Mouse (Mus musculus) layer of hippocampus, adult 9-11 months (tissue): ENCODE data around the gene Ssh2.

ENCODE experiments used
- DNase-seq: peaks from one replicate; pipeline ENCODE4 v3.0.0; 2022

Ssh2 gene

DNA sequence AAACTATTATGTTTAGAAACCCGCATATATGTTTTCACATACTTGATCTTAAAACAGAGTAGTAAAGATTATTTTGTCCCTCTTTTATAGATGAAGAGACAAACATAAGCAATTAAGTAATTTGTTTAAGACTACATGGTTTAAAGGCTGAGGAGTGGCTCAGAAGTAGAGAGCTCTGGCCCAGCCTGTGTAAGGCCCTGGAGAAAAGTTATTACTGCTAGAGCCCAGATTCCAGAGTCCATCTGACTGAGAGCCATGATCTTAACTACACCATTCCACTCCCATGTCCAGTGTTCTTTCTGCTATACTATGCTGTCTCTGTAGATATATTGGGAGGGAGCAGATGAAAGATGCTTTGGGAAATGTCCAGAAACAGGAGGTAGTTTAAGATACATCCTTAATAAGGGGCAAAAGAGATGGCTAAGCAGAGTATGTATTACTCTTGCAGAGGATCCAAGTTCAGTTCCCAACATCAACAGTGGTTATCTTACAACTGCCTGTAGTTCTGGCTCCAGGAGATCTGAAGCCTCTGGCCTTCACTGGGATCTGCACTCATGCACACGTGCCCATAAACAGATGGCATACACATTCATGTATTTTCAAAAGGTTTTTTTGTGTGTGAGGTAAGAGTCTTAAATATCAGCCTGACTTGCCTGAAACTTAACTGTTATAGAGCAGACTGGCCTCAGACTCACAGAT is 198.2 kb downstream of the Ssh2 start:
- no peak for DNase-seq

DNA sequence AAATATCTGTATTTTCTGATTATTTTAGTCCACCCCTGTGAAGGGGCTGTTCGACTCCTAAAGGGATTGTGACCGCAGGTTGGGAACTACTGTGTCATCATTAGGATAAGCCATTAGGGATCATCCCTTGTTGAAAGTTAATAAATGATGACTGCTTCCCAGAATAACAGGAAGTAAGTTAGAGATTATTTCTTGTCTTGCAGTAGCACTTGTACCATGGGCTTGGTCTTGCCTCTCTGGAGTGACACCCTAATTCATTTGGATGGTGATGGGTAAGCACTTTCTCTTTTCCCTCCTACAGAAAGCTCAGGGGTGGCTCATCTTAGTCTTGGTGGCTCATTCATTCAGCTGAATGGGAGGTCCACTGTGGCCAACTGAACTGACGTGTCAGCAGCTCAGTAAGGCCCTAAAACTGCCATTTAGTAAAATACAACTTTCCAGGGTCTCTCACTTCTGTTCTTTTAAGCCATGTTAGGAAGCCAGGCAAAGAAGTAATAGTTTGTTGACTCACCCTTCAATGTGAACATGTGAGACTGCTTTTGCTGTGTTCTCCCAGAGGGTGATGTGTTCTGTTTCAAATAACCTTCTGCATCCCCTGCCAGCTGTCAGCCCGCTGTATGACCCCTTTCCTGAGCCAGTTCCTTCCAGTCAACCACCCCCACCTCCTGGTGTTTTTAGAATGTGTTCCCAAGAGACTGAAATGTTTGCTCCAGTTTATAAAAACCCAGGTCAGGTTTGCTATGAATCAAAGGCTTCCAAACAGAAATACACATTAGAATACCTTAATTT is 200.3 kb downstream of the Ssh2 start:
- DNase-seq: no peak

DNA sequence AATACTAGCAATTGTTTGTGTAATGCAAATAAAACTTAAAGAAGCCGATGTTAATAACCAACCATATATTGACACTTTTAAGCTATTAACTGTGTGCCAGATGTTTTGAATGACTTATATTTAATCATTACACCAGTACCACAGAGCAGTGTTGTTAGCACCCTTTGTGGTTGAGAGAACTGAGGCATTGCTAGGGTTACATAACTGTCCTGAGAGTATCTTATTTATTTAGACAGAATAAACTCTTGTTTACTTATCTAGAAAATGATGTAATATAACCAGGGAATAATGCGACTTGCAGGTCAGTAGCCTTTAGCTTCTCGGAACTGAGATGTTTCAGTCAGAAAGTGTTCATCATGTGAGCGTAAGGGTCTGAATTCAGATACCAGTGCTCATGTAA is 201.9 kb downstream of the Ssh2 start:
- no peak for DNase-seq

DNA sequence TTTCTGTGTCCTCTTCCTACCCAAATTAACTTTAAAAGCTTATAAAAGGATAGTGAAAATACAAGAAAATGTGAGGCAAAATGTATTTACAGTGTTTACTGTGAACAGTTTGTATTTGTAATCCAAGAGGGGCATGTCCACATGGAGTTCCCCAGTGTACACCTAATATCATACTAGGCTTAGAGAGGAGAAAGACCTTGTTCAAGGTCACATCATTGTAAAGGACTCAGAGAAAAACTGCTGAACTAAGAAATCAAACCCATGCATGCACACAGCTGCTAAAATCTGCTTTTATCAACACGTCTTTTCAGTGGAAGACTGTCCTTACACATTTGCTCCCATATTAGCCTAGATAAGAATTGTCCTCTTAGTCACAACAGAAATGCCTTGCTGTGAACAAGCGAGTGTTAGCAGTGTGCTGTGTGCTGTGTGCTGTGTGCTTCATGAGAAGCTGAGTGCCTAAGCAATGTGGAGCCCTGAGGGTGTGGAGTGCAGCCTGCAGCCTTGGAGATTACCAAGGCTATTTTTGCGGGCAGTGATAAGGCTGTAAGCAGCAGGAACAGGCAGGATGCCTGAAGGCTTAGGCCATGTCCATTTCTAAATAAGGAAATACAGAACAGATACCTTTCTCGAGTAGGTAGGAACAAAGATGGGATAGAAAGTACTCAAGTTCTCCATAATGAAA is 207.2 kb downstream of the Ssh2 start:
- no peak for DNase-seq

DNA sequence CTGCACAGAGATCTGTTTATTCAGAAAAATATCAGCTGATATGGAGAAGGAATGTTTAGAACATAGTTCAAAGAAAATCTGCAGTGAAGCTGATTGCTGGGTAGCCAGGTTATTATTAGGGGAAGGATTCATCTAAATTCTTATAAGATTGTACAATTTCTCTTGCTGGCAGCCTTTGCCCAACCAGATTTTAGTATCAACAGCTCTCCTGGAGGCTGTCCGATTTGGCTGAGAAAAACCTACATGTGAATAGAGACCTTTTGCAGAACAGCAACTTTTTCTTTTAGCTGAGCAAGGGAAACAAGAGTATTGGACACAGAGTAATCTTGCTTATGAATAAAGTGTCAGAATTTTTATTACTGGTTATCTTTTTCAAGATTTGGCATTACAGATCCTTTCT is 212.4 kb downstream of the Ssh2 start:
- DNase-seq: no peak

DNA sequence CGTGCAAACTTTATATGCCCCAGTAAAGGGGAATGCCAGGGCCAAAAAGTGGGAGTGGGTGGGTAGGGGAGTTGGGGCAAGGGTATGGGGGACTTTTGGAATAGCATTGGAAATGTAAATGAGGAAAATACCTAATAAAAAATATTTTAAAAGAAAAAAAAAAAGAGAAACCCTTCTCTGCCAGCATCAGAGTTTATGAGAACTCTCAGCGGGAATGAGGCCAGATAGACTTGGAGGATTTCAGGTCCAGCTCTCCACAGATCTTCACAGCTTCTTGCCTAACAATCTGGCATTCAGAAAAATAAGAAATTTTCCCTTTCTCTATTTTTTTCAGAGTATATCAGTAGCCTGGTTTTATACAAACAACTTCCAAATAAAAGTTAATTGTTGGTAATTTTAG is 220.9 kb downstream of the Ssh2 start:
- DNase-seq: no peak

DNA sequence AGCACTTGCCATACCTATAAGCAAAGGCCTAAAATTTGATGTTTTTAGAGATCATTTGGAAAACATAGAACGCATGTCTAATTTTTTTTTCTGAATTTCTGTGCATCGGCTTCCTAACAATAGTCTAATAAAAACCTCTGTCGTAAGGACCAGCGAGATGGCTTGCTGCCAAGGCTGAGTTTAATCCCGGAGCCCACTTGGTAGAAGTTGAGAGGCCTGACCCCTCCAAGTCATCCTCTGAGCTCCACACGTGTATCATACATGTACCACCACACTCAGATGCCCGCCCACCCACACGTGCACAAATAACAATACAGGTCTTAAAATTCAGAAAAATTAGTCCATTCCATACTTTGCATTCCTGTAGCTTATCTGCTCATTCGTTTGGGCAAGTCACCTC is 224.0 kb downstream of the Ssh2 start:
- DNase-seq: no peak

DNA sequence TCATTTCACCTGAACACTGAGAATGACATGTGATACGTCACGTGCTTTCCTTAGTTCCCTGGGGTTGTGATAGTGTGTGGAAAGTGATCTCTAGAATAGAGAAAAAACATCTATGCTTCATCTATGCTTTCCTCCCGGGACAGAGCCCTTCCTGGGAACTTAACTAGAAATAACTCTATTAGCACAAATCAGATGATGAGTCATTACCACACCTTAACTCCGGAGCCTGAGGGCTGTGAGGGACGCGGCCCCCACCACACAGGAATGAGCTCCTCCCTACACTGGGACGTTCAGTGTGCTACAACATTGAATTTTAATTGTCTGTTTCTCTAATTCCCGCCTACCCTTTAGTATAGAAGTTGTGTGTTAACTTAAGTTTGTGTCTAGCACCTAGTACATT is 224.9 kb downstream of the Ssh2 start:
- DNase-seq: no peak

DNA sequence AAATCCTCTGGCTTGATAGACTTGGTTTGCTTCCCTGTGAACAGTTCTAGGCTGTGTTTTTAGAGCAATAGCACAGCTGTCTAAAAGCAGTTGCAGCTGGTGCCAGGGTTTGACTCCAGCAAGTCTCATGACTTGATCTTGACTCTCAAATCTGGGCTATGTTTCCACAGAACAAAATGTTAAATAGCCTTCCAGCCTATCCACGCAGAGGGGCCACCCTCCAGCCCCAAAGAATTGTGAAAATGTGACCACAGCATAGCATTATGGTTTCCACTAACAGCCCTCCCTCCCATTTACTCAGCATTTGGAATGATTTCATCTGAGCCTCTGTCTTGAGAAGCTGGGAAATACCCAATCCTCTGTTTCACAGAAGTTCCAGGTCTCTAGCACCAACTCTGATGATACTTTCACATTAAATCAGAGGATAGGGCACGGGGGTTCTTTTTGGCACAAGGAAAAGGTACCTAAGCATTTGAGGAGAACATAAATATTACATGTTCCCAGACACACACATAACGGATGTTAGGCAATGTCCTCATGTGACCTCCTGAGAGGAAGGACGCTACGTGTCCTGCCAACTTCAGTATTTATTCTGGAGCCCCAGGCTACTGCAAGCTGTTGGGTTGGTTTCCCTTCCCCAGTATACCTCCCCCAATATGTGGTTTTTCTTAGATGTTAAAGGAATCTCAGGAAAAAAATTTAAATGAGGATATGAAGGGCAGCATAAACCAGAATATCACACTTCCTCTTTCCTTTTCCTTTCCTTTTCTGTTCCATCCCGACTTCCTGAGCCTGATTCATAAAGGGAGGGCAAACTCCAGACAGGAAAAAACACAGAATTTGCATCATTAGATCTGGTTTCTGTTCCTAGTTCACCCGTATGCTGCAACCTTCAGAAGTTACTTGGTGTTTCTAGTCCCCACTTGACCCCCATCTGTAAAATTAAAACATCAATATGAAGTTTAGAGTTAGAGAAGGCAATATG is 226.4 kb downstream of the Ssh2 start:
- peak; percentile 47 for DNase-seq

DNA sequence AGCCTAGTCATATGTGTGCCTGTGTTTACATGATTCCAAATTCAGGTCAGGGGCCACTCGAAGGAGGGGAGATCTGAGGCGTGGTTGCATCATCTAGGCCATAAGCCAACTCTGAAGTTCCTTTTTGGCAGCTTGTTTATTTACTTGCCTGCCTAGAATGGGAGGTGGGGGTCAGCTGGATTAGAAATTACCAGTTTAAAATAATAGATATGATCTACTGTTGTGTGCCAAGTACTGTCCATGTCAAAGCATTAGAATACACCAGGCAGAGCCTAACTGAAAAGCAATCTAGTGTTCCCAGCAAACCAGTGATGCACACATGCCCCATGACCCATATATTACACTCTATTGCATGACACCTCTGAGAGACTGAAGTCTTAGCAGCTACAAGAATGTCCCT is 228.9 kb downstream of the Ssh2 start:
- DNase-seq: no peak

DNA sequence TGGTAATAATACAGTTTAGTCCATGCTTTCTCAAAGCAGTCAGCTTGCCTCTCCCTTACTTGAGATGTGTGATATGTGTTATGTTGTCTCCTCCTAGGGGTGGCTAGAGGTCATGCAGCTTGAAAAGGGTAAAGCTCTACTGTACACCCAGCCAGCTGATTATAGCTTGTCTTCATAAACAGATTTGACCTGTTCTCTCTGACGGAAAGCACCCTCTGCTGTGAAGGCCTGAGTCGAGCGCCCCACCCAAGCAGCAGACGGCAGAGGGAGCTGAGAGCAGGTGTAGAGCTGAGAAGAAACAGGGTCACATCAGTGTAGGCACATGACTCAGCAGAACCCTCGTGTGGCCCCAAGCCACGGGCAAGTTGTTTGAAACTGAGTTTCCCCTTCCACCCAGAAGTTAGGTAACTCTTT is 230.5 kb downstream of the Ssh2 start:
- DNase-seq: peak; percentile 45

DNA sequence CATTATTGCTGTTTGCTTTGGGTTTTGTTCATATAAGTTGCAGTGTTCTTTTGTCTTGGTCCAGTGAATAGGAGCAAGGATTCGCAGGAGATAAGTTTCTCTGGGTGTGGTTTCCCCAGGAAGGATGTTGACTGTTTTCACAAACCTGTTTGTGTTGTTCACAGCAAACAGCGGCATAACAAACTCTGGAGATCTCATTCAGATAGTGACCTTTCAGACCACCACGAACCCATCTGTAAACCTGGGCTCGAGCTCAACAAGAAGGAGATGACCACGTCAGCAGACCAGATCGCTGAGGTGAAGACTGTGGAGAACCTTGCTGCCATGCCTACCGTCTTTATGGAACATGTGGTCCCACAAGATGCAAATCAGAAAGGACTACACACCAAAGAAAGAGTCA is 233.1 kb downstream of the Ssh2 start:
- DNase-seq: no peak

DNA sequence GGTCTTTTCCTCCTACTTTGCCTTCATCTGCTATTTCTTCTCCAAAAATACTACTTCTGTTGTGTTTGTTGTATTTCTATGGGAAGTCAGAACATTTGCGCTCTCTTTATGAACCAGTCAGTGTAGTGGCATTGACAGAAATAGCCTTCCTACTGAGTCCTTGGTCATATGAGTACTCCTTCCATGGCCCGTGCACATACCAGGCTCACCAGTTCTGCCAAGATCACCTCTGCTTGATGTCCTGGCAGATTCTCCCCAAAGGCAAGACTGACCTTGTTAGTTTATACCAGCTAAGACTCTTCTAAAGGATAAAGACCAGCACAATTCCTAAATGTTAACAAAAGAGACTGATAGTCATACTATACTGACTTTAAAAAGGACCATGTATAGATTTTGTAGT is 235.6 kb downstream of the Ssh2 start:
- no peak for DNase-seq

DNA sequence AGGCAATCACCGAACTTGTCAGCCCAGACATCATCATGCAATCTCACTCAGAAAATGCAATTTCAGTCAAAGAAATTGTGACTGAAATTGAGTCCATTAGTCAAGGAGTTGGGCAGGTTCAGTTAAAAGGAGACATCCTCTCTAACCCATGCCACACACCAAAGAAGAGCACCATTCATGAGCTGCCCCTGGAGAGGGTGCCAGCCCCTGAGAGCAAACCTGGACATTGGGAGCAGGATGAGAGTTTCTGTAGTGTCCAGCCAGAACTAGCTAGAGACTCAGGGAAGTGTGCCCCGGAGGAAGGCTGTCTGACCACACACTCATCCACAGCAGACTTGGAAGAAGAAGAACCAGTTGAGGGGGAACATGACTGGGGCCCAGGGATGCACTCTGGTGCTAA is 237.3 kb downstream of the Ssh2 start:
- no peak for DNase-seq

DNA sequence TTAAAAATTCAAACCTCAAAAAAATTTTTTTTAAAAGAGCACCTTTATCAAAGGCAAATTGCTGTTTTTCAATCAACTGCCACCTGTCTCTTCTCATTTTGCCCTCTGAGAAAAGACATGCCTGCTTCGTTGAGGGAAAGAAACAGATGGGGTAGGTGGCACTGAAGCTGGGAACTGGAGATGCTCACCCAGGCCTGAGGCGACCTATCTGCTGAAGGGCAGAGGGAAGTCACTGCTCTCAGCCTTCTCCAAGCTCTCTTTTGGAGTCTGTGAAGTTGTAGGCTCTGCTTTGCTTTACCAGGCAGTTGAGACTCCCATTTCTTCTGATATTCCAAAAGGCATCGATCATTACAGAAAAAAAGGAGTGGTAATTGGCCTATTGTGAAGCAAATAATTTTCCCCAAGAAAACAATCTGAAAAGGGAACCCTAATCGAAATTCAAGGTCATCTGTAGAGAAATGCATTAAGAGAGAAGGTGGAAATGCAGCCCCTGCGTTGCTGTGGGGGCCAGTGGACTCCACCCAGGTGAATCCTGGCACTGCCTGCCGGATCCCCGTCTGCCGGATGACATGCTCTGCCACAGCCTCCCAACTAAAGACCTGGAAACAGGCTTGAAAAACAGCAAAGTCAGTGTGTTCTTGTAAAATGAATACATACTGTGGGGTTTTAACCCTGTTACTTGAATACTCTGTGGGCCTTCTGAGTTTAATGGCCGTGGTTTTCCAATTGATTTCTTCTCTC is 239.9 kb downstream of the Ssh2 start:
- no peak for DNase-seq

DNA sequence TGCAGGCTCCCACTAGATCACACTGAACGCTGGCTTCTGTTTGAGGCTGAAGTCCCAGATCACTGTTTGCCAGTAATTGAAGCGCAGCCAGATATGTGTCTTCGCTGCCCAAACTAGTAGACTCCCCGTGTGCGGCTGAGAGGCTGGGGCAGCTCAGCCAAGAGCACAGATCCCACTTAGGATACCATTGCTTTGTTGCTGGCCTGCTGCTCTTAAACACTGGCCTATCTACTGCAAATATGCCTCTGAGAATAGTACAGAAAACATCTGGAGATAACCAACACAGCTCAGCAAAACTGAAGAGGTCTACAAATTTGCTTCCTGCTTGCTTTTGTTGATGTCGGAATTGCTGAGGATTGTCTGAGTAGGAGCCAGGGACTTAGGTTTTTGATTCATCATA is 240.8 kb downstream of the Ssh2 start:
- no peak for DNase-seq

DNA sequence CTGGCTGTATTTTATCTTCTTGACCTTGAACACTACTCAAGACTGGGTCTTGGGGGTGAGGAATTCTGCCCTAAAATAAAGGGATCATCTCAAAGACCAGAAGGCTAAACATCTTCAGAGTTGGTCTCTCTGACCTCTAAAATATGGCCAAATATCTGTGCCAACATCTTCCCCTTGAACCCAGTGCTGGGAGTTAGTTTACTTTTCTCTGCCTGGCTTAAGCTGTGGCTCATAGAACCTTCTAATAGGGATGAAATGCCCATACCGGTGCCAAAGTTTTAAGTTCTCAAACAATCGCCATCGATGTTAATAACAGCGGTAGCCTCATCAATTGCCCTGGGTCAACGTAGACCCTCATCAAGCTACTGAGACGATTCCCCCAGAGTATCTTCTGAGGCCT is 245.8 kb downstream of the Ssh2 start:
- DNase-seq: no peak

DNA sequence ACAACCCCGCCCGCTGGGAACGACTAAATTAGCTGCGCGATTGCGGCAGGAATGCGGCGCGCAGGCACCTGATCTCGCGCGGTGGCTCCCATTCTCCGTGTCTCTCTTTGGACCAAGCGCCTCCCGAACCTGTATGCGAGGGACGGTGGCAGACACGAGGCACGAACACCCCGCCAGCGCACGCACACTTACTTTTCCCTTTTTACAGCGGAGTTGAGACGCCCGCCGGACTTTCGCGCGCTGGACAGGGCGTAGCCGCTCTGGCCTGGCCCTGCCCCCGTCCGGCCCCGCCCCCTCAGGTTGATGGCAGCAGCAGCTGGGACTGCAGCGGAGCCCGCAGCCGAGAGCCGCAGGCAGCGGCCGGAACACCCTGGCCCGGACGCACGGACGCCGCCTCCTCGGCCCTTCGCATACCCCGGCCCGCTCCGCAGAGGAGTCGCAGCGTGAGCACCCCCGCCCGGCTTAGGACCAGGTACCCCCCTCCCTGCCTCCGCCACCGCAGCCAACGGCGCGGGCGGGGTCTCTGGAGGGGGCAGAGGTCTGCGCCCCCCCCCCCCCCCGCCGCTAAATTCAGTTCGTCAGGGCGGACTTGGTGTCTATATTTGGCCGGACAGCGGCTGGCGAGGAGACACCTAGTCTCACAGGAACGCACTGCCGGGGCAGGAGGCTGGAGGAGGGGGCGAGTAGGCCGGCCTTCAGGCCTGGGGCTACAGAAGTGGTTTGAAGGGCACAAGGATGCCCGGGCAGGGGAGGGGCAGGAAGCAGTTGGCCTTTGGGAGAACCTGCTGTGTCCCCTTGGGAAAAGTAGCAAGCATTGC is 246.4 kb downstream of the Ssh2 start, which contains the start of gene Coro6:
TSS of gene Coro6 (plus strand) at position 129 of the 818 bp plus-strand sequence.
- DNase-seq: no peak

DNA sequence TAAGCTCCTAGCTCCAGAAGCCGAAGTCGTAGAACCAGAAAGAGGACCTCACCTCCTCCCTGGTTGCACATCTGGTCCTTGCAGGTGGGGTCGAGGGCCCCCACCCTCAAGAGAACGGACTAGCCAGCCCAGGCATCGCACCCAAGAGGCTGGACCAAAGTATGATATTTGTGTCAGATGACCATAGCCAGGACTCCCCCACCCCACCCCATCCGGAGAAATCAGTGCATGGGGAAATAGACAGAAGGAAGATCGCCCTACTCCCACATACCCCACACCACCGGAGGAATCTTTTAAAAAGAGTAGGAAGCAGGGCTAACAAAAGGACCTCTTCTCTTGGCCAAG is 247.0 kb downstream of the Ssh2 start:
- DNase-seq: no peak

DNA sequence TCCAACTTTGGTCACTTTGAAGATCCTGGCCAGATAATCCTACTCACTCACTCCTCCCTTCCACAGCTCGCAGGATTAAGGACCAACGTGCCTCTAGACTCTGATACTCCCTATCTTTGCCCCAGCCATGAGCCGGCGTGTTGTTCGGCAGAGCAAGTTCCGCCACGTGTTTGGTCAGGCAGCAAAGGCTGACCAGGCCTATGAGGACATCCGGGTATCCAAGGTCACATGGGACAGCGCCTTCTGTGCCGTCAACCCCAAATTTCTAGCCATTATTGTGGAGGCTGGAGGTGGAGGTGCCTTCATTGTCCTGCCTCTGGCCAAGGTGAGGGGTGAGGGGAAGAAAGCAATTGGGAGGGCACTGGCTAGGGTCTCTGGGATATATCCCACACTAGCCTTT is 247.7 kb downstream of the Ssh2 start:
- no peak for DNase-seq

DNA sequence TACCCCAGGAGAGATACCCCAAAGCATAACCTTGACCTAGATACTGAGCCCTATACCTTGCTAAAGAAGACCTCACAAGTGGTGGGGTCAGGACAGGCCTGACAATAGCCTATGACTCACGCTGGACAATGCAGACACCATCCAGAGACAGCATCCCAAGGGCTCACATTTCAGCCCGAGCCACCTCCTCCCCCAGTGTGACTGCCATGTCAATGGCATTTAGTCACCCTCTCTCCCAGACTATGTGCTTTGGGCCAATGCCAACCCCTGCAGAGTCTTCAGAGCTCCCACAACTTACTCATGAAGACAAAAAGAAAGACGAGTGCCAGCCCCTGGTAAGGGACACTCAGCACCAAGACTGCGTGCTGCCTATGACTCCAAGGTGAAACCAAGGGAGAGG is 248.6 kb downstream of the Ssh2 start:
- no peak for DNase-seq
